Mouse (Mus musculus) forebrain, embryonic 14.5 days (tissue): ENCODE data around the gene Mgat3. TPM values are rescaled to one million over a fixed set of nuclear protein-coding genes. Genes with fewer than 3 reads are reported as not detected.

Experiments
- ATAC-seq: fragments of 200-750 bp; cut with Nextera tagmentation; 2 replicates; pipeline ENCODE4 v1.8.0; 2017; ENCODE audit warnings: mild to moderate bottlenecking, moderate library complexity
- DNase-seq: peaks from one replicate; pipeline ENCODE4 v3.0.0-alpha.2; 2015; ENCODE audit warnings: low spot score
- H3K27ac ChIP-seq: fragments of 300-500 bp; sonication (generic); 2 replicates; pipeline ENCODE4 v1.5.1; 2014; ENCODE audit warnings: low read depth, mild to moderate bottlenecking, control low read depth, low read length, moderate library complexity
- H3K27me3 ChIP-seq: fragments of 300-500 bp; sonication (generic); replicated peaks from 2 replicates; pipeline ENCODE4 v1.6.1; 2014; ENCODE audit warnings: low read length, control low read depth, mixed read lengths; ENCODE audit not compliant: control insufficient read depth, insufficient read depth
- H3K36me3 ChIP-seq: fragments of 300-500 bp; sonication (generic); 2 replicates; pipeline ENCODE4 v1.6.1; 2014; ENCODE audit warnings: low read length, control low read depth; ENCODE audit not compliant: control insufficient read depth, insufficient read depth
- H3K4me1 ChIP-seq: fragments of 300-500 bp; sonication (generic); 2 replicates; pipeline ENCODE4 v1.6.1; 2014; ENCODE audit warnings: antibody characterized with exemption, low read length, control low read depth; ENCODE audit not compliant: control insufficient read depth, insufficient read depth
- H3K4me2 ChIP-seq: fragments of 300-500 bp; sonication (generic); 2 replicates; pipeline ENCODE4 v1.6.1; 2014; ENCODE audit warnings: mild to moderate bottlenecking, control low read depth, low read length
- H3K4me3 ChIP-seq: fragments of 300-500 bp; sonication (generic); 2 replicates; pipeline ENCODE4 v1.5.1; 2014; ENCODE audit warnings: low read depth, low read length, control low read depth
- H3K9ac ChIP-seq: fragments of 300-500 bp; sonication (generic); 2 replicates; pipeline ENCODE4 v1.6.1; 2014; ENCODE audit warnings: mild to moderate bottlenecking, low read length, control low read depth, moderate library complexity
- H3K9me3 ChIP-seq: fragments of 300-500 bp; sonication (generic); replicated peaks from 2 replicates; pipeline ENCODE4 v1.6.1; 2016; ENCODE audit warnings: low read length, control low read depth, mixed read lengths; ENCODE audit not compliant: control insufficient read depth
- WGBS: fragments of 180-500 bp; shearing (Covaris S2); extraction: QIAGEN DNeasy Blood & Tissue Kit; methylation state at CpG from one replicate; pipeline ENCODE4 v1.1.7; 2014; 5-methylcytosine and 5-hydroxymethylcytosine counted together
- polyA plus RNA-seq: library from polyadenylated mRNA; unstranded; fragments of >200 nt; fragmentation: Nextera tagmentation; extraction: Ambion mirVana; gene quantifications from 2 replicates; pipeline ENCODE4 v1.2.1, GENCODE M21; 2014

Mgat3 gene
- polyA plus RNA-seq: 11.7 and 12.5 TPM in 2 replicates

GRCm38 (mm10) chr15:80173001-80173771, at the start of gene Mgat3:
TSS of gene Mgat3 (plus strand) at chr15:80173721.
- Histone ChIP-seq H3K4me3 (peak within 1 kb of the TSS; percentile 92), H3K9me3 (no peaks in the 10 kb centered on the region), H3K36me3 (no peaks in the 10 kb centered on the region), H3K9ac (peak within 1 kb of the TSS; percentile 97), H3K27me3 (no peaks in the 10 kb centered on the region), H3K4me1 (peaks cover 10% of the 10 kb centered on the region; the same call in 1 of the 2 replicates), H3K27ac (peak within 1 kb of the TSS; percentile 86), H3K4me2 (peak within 1 kb of the TSS; percentile 85)
- DNase-seq: peak; percentile 63
- WGBS: 5% methylated on average over 29 of the region's 85 CpGs
- peak; percentile 70 for ATAC-seq

DNA sequence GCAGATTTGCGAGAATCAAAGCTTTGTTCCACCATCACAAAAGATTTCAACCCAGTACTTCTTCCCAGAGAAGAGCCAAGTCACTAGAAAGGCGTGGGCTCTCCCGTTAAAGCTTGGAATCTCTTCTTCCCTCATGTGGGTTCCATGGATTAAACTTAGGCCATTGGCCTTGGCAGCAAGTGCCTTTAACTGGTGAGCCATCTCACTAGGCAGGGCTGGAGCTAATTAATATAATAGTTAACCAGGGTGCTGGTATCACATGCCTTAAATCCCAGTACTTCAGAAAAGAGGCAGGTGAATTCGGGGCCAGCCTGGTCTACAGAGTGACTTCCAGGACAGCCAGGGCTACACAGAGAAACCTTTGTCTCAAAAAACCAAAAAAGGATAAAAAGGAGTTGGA, 48.9 kb upstream of the Mgat3 start:
- WGBS: 71% methylated on average over 4 of the region's 4 CpGs
- Histone ChIP-seq H3K9me3 (no peaks in the 10 kb centered on the region), H3K27ac (no peak overlapping the region), H3K4me2 (no peak overlapping the region), H3K27me3 (no peaks in the 10 kb centered on the region), H3K9ac (no peak overlapping the region), H3K4me1 (no peaks in the 10 kb centered on the region), H3K4me3 (no peak overlapping the region), H3K36me3 (no peaks in the 10 kb centered on the region)
- ATAC-seq: no peak
- no peak for DNase-seq

- no peak for ATAC-seq
- H3K36me3 ChIP-seq: no peaks in the 10 kb centered on the region
- DNase-seq: no peak
- no peak overlapping the region for H3K27ac ChIP-seq
- no peak overlapping the region for H3K4me3 ChIP-seq
- H3K9ac ChIP-seq: no peak overlapping the region
- H3K4me2 ChIP-seq: no peak overlapping the region
- no peaks in the 10 kb centered on the region for H3K9me3 ChIP-seq
- H3K27me3 ChIP-seq: no peaks in the 10 kb centered on the region
- 62% methylated on average over 1 of the region's 1 CpGs for WGBS
- H3K4me1 ChIP-seq: no peaks in the 10 kb centered on the region
Measured at GRCm38 (mm10) chr15:80127191-80127590, 46.3 kb upstream of the Mgat3 start.

DNA sequence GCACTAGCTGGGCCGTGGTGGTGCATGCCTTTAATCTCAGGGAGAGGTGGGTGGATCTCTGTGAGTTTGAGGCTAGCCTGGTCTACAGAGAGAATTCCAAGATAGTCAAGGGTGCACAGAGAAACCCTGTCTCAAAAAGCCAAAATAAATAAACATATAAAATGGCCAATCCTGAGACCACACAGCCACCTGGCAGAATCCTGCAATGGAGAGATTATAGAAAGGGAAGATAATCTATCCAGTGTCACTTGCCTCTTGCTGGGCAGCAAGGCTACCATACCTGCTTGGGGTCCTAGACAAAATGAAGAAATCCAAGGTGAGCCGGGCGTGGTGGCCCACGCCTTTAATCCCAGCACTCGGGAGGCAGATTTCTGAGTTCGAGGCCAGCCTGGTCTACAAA, 43.5 kb upstream of the Mgat3 start:
- no peak for DNase-seq
- no peak for ATAC-seq
- H3K9ac ChIP-seq: no peak overlapping the region
- no peaks in the 10 kb centered on the region for H3K27me3 ChIP-seq
- H3K36me3 ChIP-seq: no peaks in the 10 kb centered on the region
- no peak overlapping the region for H3K4me3 ChIP-seq
- H3K27ac ChIP-seq: no peak overlapping the region
- H3K4me1 ChIP-seq: peaks cover 11% of the 10 kb centered on the region
- 93% methylated on average over 6 of the region's 6 CpGs for WGBS
- no peak overlapping the region for H3K4me2 ChIP-seq
- H3K9me3 ChIP-seq: no peaks in the 10 kb centered on the region

DNA sequence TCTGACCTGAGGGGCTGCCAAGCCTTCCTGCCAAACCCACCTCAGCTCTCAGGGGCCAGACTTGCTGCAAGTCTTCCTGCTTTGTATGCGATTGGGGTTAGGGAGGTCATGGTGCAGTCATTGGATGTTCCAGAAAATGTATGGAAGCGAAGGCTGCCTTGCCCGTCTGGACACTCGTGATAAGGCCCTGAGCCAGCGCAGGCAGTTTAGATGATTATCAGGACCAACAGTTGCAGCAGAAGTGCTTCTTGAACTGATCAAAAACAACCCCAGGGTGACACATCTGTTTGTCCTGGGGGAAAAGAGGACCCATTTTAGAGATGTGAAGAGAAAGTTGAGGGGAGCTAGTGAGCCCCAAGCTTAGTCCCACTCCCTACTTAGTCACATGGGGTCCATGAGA, 42.8 kb upstream of the Mgat3 start:
- Histone ChIP-seq H3K27me3 (no peaks in the 10 kb centered on the region), H3K27ac (no peak overlapping the region), H3K9ac (no peak overlapping the region), H3K9me3 (no peaks in the 10 kb centered on the region), H3K4me1 (peaks cover 11% of the 10 kb centered on the region), H3K4me3 (no peak overlapping the region), H3K36me3 (no peaks in the 10 kb centered on the region), H3K4me2 (no peak overlapping the region)
- ATAC-seq: no peak
- DNase-seq: no peak
- 88% methylated on average over 5 of the region's 5 CpGs for WGBS

DNA sequence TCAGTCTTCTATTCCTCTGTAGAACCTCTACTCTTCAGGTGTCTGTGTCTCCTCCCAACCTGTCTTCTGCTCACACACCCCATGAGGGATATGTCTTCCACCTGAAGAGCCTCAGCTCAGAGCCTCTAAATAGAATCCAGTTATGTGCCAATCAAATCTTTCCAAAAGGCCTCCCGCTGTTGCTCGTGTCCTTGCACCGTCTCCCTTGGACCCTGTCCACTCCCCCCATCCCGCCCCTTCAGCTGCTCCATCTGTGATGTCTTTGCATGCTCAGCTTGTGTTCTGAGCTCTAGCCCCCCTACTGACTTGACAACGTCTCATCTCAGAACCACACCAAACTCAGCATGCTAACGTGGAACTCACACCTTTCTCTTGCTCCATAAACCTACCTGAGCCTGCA, 42.1 kb upstream of the Mgat3 start:
- Histone ChIP-seq H3K4me3 (no peak overlapping the region), H3K4me1 (peaks cover 11% of the 10 kb centered on the region), H3K27ac (no peak overlapping the region), H3K9ac (no peak overlapping the region), H3K9me3 (no peaks in the 10 kb centered on the region), H3K36me3 (0 out of 2 replicates have a peak, but pooled peaks cover under 1% of the 10 kb centered on the region), H3K27me3 (no peaks in the 10 kb centered on the region), H3K4me2 (no peak overlapping the region)
- WGBS: 76% methylated on average over 6 of the region's 6 CpGs
- ATAC-seq: no peak
- DNase-seq: no peak

- peaks cover 11% of the 10 kb centered on the region for H3K4me1 ChIP-seq
- peak overlapping the region; percentile 57; the same call in 1 of the 2 replicates for H3K4me3 ChIP-seq
- ATAC-seq (no peak), DNase-seq (no peak)
- no peaks in the 10 kb centered on the region for H3K27me3 ChIP-seq
- 0 out of 2 replicates have a peak, but pooled peaks cover 4% of the 10 kb centered on the region for H3K36me3 ChIP-seq
- H3K9ac ChIP-seq: no peak overlapping the region
- H3K27ac ChIP-seq: no peak overlapping the region
- H3K9me3 ChIP-seq: no peaks in the 10 kb centered on the region
- WGBS: 85% methylated on average over 9 of the region's 9 CpGs
- H3K4me2 ChIP-seq: peak overlapping the region; percentile 91
Measured at GRCm38 (mm10) chr15:80132452-80132851, 41.1 kb upstream of the Mgat3 start.

DNA sequence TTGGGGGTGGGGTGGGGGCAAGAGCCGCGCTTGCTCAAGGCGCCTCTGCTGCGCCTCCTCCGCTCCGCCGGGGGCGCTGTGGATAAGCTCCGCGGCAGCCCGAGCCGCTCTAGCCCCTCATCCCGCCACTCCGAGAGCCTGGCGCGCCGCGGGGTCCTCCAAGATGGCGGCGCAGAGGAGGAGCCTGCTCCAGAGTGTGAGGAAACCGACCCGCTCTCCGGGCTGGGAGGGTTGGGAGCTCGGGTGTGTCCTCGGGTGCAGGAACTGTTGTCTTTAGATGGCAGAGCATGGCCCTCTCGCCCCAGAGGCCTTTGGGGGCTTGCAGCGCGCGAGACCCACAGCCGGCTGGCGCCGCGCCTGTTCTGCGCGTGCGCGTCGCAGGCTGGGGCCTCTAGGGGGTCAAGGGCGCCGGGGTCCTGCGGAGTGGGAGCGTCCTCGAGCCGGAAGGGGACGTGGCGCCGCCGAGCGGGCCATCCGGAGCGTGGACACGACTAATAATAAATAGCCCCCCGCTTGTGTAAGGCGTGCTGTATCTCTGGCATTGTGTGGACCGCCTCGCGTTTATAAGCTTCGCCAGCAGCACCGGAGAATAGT, 40.4 kb upstream of the Mgat3 start, which contains the start of gene Tab1:
Tab1 (plus strand) TSS at position 135 of the 594 bp plus-strand sequence.
- Histone ChIP-seq H3K4me2 (peak within 1 kb of the TSS; percentile 91), H3K36me3 (0 out of 2 replicates have a peak, but pooled peaks cover 4% of the 10 kb centered on the region), H3K27ac (peak within 1 kb of the TSS; percentile 97), H3K27me3 (no peaks in the 10 kb centered on the region), H3K9ac (peak within 1 kb of the TSS; percentile 86), H3K4me3 (peak within 1 kb of the TSS; percentile 57), H3K4me1 (peaks cover 11% of the 10 kb centered on the region), H3K9me3 (no peaks in the 10 kb centered on the region)
- under 1% methylated on average over 53 of the region's 59 CpGs for WGBS
- peak; percentile 97 for DNase-seq
- ATAC-seq: peak; percentile 98
